Mouse (Mus musculus) adrenal gland, adult 2 months (tissue): Measurements from ENCODE around the gene Epha3. TPM values are rescaled to one million over a fixed set of nuclear protein-coding genes. Genes with fewer than 3 reads are reported as not detected.

Experiments used
- DNase-seq: peaks from one replicate; pipeline ENCODE4 v3.0.0; 2021
- polyA plus RNA-seq: library from polyadenylated mRNA; depleted of rRNA; stranded (reverse); fragments of >200 nt; gene quantifications from 2 replicates; pipeline ENCODE4 v1.2.3, GENCODE M21; 2012
- total RNA-seq, 2 experiments: library from RNA; stranded (reverse); gene quantifications; 2 replicates each; pipeline ENCODE4 v1.2.3; 2021

The Epha3 gene
- total and polyA plus RNA-seq, 3 experiments = 0.25 to 1.6 (median 1.1) TPM

GRCm38 (mm10) chr16:63653393-63653918, 210.5 kb downstream of the Epha3 start:
- no peak for DNase-seq

GRCm38 (mm10) chr16:63650760-63651159, 213.2 kb downstream of the Epha3 start:
- no peak for DNase-seq

GRCm38 (mm10) chr16:63646577-63646976, 217.4 kb downstream of the Epha3 start:
- DNase-seq = no peak

GRCm38 (mm10) chr16:63642641-63643040, 221.3 kb downstream of the Epha3 start:
- DNase-seq = no peak

GRCm38 (mm10) chr16:63641603-63642002, 222.4 kb downstream of the Epha3 start:
- no peak for DNase-seq

GRCm38 (mm10) chr16:63638701-63639100, 225.3 kb downstream of the Epha3 start:
- no peak for DNase-seq

- no peak for DNase-seq
Measured at GRCm38 (mm10) chr16:63633748-63634166, 230.2 kb downstream of the Epha3 start.

GRCm38 (mm10) chr16:63625229-63625628, 238.7 kb downstream of the Epha3 start:
- no peak for DNase-seq

- no peak for DNase-seq
Measured at GRCm38 (mm10) chr16:63621845-63622244, 242.1 kb downstream of the Epha3 start.

- DNase-seq = no peak
Measured at GRCm38 (mm10) chr16:63615396-63615795, 248.6 kb downstream of the Epha3 start.

- DNase-seq = no peak
Measured at GRCm38 (mm10) chr16:63613006-63613405, 251.0 kb downstream of the Epha3 start.

- no peak for DNase-seq
Measured at GRCm38 (mm10) chr16:63600229-63600628, 263.7 kb downstream of the Epha3 start.

- DNase-seq = no peak
Measured at GRCm38 (mm10) chr16:63594656-63595055, 269.3 kb downstream of the Epha3 start.

- no peak for DNase-seq
Measured at GRCm38 (mm10) chr16:63569746-63570145, 294.2 kb downstream of the Epha3 start.

GRCm38 (mm10) chr16:63566106-63566836, 297.7 kb downstream of the Epha3 start:
- no peak for DNase-seq

- no peak for DNase-seq
Measured at GRCm38 (mm10) chr16:63556410-63557146, 307.4 kb downstream of the Epha3 start.

- DNase-seq = no peak
Measured at GRCm38 (mm10) chr16:63552531-63552930, 311.4 kb downstream of the Epha3 start.

- no peak for DNase-seq
Measured at GRCm38 (mm10) chr16:63539489-63539888, 324.5 kb downstream of the Epha3 start.

GRCm38 (mm10) chr16:63528821-63529220, 335.2 kb downstream of the Epha3 start:
- no peak for DNase-seq

GRCm38 (mm10) chr16:63517636-63518035, 346.3 kb downstream of the Epha3 start:
- no peak for DNase-seq

- no peak for DNase-seq
Measured at GRCm38 (mm10) chr16:63510069-63510468, 353.9 kb downstream of the Epha3 start.

- DNase-seq = no peak
Measured at GRCm38 (mm10) chr16:63506437-63506836, 357.5 kb downstream of the Epha3 start.

- DNase-seq = no peak
Measured at GRCm38 (mm10) chr16:63501456-63501855, 362.5 kb downstream of the Epha3 start.
